Mouse (Mus musculus) olfactory bulb, adult 2 months (tissue): ENCODE data around the gene Grin3a. TPM values are rescaled to one million over a fixed set of nuclear protein-coding genes. Genes with fewer than 3 reads are reported as not detected.
"Not testable (repeated sequence)": the region's sequence is repeated elsewhere in the genome, so short reads cannot be mapped to it uniquely, and the experiment has no call there.

ENCODE experiments used
- H3K27ac ChIP-seq: fragments of 200-500 bp; 2 replicates; pipeline ENCODE4 v1.5.1; 2012; ENCODE audit warnings: low read depth, low read length; ENCODE audit not compliant: insufficient read depth
- H3K4me1 ChIP-seq: fragments of 200-500 bp; 2 replicates; pipeline ENCODE4 v1.6.1; 2012; ENCODE audit warnings: low read length; ENCODE audit not compliant: control insufficient read depth, insufficient read depth
- H3K4me3 ChIP-seq: fragments of 200-500 bp; 2 replicates; pipeline ENCODE4 v1.5.1; 2012; ENCODE audit warnings: mild to moderate bottlenecking, low read depth, low read length, moderate library complexity; ENCODE audit not compliant: insufficient read depth
- CTCF ChIP-seq: fragments of 200-500 bp; IDR thresholded peaks from 2 replicates; pipeline ENCODE4 v1.5.1; 2012; ENCODE audit warnings: low read depth, mild to moderate bottlenecking, low read length, moderate library complexity; ENCODE audit not compliant: insufficient read depth
- POLR2A ChIP-seq: fragments of 200-500 bp; IDR thresholded peaks from 2 replicates; pipeline ENCODE4 v1.6.1; 2012; ENCODE audit warnings: mild to moderate bottlenecking, low read depth, low read length, moderate library complexity; ENCODE audit not compliant: insufficient read depth
- WGBS: fragments of 180-500 bp; shearing (Covaris S2); methylation state at CpG from one replicate; pipeline ENCODE4 v1.1.7; 2018; 5-methylcytosine and 5-hydroxymethylcytosine counted together
- polyA plus RNA-seq: library from polyadenylated mRNA; stranded (reverse); fragments of >200 nt; gene quantifications from 2 replicates; pipeline ENCODE4 v1.2.4, GENCODE M21; 2012; ENCODE audit warnings: low replicate concordance; ENCODE audit not compliant: missing spikeins, insufficient read depth, insufficient read length

Grin3a gene
- polyA plus RNA-seq, 1 experiment, result not detected

DNA sequence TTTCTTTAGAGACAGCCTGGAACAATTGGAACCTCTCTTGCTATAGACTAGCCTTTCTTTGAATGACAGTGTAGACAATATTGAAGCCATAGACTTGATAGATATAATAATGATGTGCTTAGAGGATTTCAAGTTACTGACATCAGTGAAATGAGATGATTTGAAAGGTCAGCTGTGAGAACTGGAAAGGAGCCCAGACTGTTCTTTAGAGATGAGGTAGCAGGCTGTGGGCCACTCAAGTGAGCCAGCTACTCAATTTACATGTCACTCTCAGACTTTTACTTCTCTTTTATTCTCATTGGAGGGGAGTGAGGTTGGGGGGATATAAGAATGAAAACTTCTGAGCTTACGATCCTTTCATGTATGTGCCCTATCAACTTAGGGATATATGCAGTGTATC lies 186.1 kb downstream of the Grin3a start:
- no peak overlapping the region for H3K27ac ChIP-seq
- WGBS, result 43% methylated on average over 1 of the region's 1 CpGs
- TF ChIP-seq POLR2A (no peak), CTCF (no peak)
- H3K4me1 ChIP-seq, result no peaks in the 10 kb centered on the region
- no peak overlapping the region for H3K4me3 ChIP-seq

DNA sequence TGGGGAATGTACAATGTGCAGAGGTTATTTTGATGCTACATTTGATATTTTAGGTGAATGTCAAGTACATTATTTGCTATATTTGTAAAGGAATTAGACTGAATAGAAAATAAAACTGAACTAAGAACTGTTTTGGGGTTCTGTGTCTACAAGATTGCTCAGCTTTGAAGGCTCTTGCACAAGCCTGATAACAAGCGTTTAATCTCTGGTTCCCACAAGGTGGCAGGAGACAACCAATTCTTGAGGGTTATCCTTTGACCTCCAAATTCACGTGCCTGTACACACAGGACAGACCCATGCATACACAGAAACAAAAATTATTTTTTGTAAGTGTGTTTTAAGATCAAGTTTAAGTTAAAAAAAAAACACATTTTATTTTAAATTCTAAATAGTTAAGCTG lies 205.6 kb downstream of the Grin3a start:
- WGBS, result 66% methylated on average over 2 of the region's 2 CpGs
- Histone ChIP-seq H3K4me3 (no peak overlapping the region), H3K4me1 (no peaks in the 10 kb centered on the region), H3K27ac (no peak overlapping the region)
- TF ChIP-seq POLR2A (no peak), CTCF (no peak)

DNA sequence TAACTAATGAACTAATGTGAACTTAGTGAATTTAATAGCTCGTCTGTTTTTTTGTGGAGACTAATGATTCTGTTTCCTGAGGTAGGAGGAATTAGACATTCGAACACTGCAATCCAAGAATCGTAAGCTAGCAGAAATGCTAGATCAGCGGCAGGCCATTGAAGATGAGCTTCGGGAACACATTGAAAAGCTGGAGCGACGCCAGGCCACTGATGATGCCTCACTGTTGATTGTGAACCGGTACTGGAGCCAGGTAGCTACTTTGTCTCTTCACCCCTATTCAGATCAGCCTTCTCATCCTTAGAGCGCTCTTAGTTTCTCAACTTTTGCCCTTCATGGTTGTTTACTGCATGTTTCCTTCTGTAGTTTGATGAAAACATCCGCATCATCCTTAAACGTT lies 207.7 kb downstream of the Grin3a start:
- 84% methylated on average over 11 of the region's 11 CpGs for WGBS
- TF ChIP-seq CTCF, result no peak
- no peak for TF ChIP-seq POLR2A
- H3K4me3 ChIP-seq, result no peak overlapping the region
- peaks cover 3% of the 10 kb centered on the region; the same call in 1 of the 2 replicates for H3K4me1 ChIP-seq
- H3K27ac ChIP-seq, result no peak overlapping the region

- WGBS, result under 1% methylated on average over 30 of the region's 30 CpGs
- peak overlapping the region; percentile 93 for H3K4me3 ChIP-seq
- H3K27ac ChIP-seq, result peak overlapping the region; percentile 73
- H3K4me1 ChIP-seq, result peaks cover 3% of the 10 kb centered on the region; the same call in 1 of the 2 replicates
- TF ChIP-seq POLR2A (no peak), CTCF (no peak)
These were observed 213.4 kb downstream of the Grin3a start for GRCm38 (mm10) chr4:49632139-49632481.

- TF ChIP-seq POLR2A (peak; percentile 51; the same call in 1 of the 2 replicates), CTCF (no peak)
- peak within 1 kb of the TSS; percentile 73 for H3K27ac ChIP-seq
- peaks cover 3% of the 10 kb centered on the region; the same call in 1 of the 2 replicates for H3K4me1 ChIP-seq
- peak within 1 kb of the TSS; percentile 93 for H3K4me3 ChIP-seq
- 2% methylated on average over 37 of the region's 37 CpGs for WGBS
These were observed 214.0 kb downstream of the Grin3a start, which contains the start of gene Rnf20 for GRCm38 (mm10) chr4:49631319-49632138. TSS of gene Rnf20 (plus strand) at chr4:49632006.

DNA sequence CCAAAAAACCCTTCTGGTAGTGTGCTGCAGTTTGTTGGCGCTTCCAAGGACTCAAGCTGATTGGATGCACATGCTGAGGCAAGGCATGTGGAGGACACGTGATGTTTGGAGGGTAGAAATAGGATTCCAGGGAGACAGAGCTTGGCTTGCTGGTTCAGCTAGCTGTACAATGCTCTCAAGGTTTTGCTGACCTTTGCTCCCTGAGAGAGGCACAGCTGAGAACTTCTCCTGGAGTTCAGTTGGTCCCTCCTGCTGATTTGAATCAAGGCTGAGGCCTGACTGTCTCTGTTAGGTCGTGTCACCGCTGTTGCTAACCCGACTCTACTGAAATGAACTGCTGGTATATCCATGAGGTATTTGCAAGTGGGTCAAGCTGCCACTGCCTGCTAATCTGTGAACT lies 216.6 kb downstream of the Grin3a start:
- 78% methylated on average over 5 of the region's 5 CpGs for WGBS
- TF ChIP-seq POLR2A, result no peak
- TF ChIP-seq CTCF, result no peak
- Histone ChIP-seq H3K4me3 (no peak overlapping the region), H3K27ac (no peak overlapping the region), H3K4me1 (peaks cover 3% of the 10 kb centered on the region; the same call in 1 of the 2 replicates)

DNA sequence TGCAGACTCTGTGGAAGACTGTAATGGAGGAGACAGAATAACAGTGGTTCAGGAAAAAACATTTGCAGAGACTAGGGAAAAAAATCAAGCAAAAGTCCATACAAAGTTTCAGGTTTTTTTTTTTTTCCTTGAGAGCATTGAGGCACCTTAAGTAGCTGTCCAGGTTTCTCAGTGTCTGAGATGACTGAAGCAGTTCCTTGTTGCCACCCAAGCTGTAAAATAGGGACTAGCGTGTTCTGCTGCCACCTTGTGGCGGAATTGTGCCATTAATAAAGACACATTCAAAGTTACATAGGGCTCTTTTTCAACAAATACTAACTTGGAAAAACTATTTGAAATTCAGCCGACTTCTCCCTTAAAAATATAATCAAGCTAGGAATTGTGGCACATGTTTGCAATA lies 218.6 kb downstream of the Grin3a start:
- Histone ChIP-seq H3K4me3 (no peak overlapping the region), H3K27ac (no peak overlapping the region), H3K4me1 (no peaks in the 10 kb centered on the region)
- 3% methylated on average over 3 of the region's 3 CpGs for WGBS
- TF ChIP-seq CTCF, result no peak
- TF ChIP-seq POLR2A, result no peak

DNA sequence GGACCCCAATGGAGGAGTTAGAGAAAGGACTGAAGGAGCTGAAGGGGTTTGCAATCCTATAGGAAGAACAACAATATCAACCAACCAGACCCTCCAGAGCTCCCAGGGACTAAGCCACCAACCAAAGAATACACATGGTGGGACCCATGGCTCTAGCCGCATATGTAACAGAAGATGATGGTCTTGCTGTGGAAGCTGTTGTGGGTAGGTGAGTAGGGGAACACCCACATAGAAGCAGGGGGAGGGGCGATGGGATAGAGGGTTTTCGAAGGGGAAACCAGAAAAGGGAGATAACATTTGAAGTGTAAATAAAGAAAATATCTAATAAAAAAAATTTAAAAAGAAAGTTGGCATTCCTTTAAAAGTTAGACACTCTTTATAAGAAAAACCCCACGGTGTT lies 220.6 kb downstream of the Grin3a start:
- not testable (repeated sequence) for H3K27ac ChIP-seq, H3K4me1 ChIP-seq, H3K4me3 ChIP-seq
- 96% methylated on average over 4 of the region's 4 CpGs for WGBS

DNA sequence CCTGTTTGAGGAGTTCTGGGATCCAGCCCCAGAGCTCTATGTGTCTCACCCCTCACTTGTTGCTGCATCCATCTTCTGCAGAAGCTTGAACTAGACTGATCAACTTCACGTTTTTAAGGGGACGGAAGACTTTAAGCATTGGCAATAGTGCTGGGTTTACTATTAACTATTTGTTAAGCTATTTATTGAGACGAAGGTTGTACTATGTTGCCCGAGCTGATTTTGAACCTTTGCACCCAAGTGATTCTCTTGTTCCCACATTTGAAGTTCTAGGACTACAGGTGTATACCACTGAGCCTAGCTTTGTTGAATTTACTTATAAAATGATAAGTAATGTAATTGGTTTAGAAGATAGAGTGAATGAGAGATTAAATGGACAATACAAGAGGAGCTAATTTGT lies 221.6 kb downstream of the Grin3a start:
- Histone ChIP-seq H3K27ac (no peak overlapping the region), H3K4me3 (no peak overlapping the region), H3K4me1 (no peaks in the 10 kb centered on the region)
- WGBS, result 87% methylated on average over 4 of the region's 4 CpGs
- TF ChIP-seq POLR2A, result no peak
- no peak for TF ChIP-seq CTCF
